In the genomic region with DNA sequence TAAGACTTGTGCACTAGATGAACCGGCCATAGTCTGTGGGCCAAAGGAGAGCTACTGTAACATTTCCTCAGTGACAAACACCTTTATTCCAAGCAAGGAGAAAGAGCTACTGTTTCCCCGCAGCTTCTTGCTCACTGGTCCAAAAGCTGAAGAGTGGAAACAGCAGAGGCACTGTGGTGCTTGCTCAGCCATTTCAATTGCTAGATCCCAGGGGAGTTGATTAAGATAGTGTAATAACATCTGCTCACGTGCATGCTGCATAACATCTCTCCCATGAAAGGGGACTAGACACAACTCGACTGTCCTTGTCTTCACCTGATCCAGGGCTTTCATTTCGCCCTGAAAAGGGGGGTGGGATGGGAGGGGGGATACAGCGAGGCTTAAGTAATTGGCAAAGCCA, we compare ENCODE assay signal across 10 mouse cellular contexts. TPM values are rescaled to one million over a fixed set of nuclear protein-coding genes. Genes with fewer than 3 reads are reported as not detected.
A peak's percentile ranks its signal among the peaks of the same experiment; 100 is the strongest.
DNase-seq lines count a peak whose midpoint lies in the region; ATAC-seq and TF ChIP-seq lines count a peak whose summit lies in the region.
"Had no signal": no experiment of that assay in that cellular context is flagged by ENCODE, and none has a peak within 500 bp of the region (broad histone marks: within the 10 kb centered on the region; RNA-seq: fewer than 3 reads in every experiment).

No protein-coding gene starts in this region.

- no peak overlapping the region for H3K9ac ChIP-seq in forebrain, embryonic 12.5 days
- H3K9ac ChIP-seq in forebrain, embryonic 16.5 days (replicated peaks; ENCODE audit: low read depth, low read length) = no peak overlapping the region
- no peak overlapping the region for H3K9ac ChIP-seq in midbrain, embryonic 11.5 days (ENCODE audit: low read length)
- H3K9ac ChIP-seq in midbrain, embryonic 16.5 days (ENCODE audit: low read depth, low read length) = no peak overlapping the region
- no peak overlapping the region for H3K9ac ChIP-seq in hindbrain, embryonic 14.5 days
- no peak overlapping the region for H3K9ac ChIP-seq in neural tube, embryonic 15.5 days (replicated peaks)

- no peak for TF ChIP-seq CTCF in cerebellum, adult 2 months (IDR thresholded peaks at IDR 0.05; ENCODE audit: borderline replicate concordance, insufficient read depth, low read depth, low read length)

- WGBS in forebrain, embryonic 12.5 days = 61% methylated on average over 6 of the region's 6 CpGs
- 43% methylated on average over 6 of the region's 6 CpGs for WGBS in forebrain, embryonic 16.5 days
- 56% methylated on average over 6 of the region's 6 CpGs for WGBS in midbrain, embryonic 11.5 days
- WGBS in midbrain, embryonic 16.5 days = 42% methylated on average over 6 of the region's 6 CpGs
- 43% methylated on average over 6 of the region's 6 CpGs for WGBS in hindbrain, embryonic 14.5 days
- 47% methylated on average over 6 of the region's 6 CpGs for WGBS in neural tube, embryonic 15.5 days
- WGBS in cerebellum, adult 2 months = 55% methylated on average over 6 of the region's 6 CpGs

- H3K4me2 ChIP-seq in forebrain, embryonic 12.5 days = peak overlapping the region; percentile 10; the same call in 1 of the 2 replicates
- no peak overlapping the region for H3K4me2 ChIP-seq in forebrain, embryonic 16.5 days (ENCODE audit: low read length)
- no peak overlapping the region for H3K4me2 ChIP-seq in midbrain, embryonic 11.5 days
- no peak overlapping the region for H3K4me2 ChIP-seq in midbrain, embryonic 16.5 days (ENCODE audit: low read length)
- peak overlapping the region; percentile 92; the same call in 1 of the 2 replicates for H3K4me2 ChIP-seq in hindbrain, embryonic 14.5 days (replicated peaks)
- H3K4me2 ChIP-seq in neural tube, embryonic 15.5 days = peak overlapping the region; percentile 98

- H3K36me3 ChIP-seq in forebrain, embryonic 12.5 days (replicated peaks) = no peaks in the 10 kb centered on the region
- H3K36me3 ChIP-seq in forebrain, embryonic 16.5 days (ENCODE audit: control insufficient read depth, insufficient read depth) = no peaks in the 10 kb centered on the region
- no peaks in the 10 kb centered on the region for H3K36me3 ChIP-seq in midbrain, embryonic 11.5 days (ENCODE audit: control insufficient read depth, insufficient read depth, low read length)
- H3K36me3 ChIP-seq in midbrain, embryonic 16.5 days (ENCODE audit: control insufficient read depth, insufficient read depth, low read length) = no peaks in the 10 kb centered on the region
- no peaks in the 10 kb centered on the region for H3K36me3 ChIP-seq in hindbrain, embryonic 14.5 days (replicated peaks; ENCODE audit: control insufficient read depth, insufficient read depth)
- H3K36me3 ChIP-seq in neural tube, embryonic 15.5 days = no peaks in the 10 kb centered on the region

- ATAC-seq in forebrain, embryonic 12.5 days (ENCODE audit: low FRiP score) = no peak
- no peak for ATAC-seq in forebrain, embryonic 16.5 days
- no peak for ATAC-seq in midbrain, embryonic 11.5 days (ENCODE audit: low FRiP score)
- ATAC-seq in midbrain, embryonic 16.5 days = no peak
- ATAC-seq in hindbrain, embryonic 14.5 days (ENCODE audit: low FRiP score) = 0 out of 2 replicates have a peak, but pooled peaks have one; percentile 19
- ATAC-seq in neural tube, embryonic 15.5 days (ENCODE audit: low FRiP score) = 0 out of 2 replicates have a peak, but pooled peaks have one; percentile 18

- H3K27ac ChIP-seq in forebrain, embryonic 12.5 days = no peak overlapping the region
- H3K27ac ChIP-seq in forebrain, embryonic 16.5 days (ENCODE audit: low read length) = no peak overlapping the region
- H3K27ac ChIP-seq in midbrain, embryonic 11.5 days (ENCODE audit: low read depth, low read length) = no peak overlapping the region
- H3K27ac ChIP-seq in midbrain, embryonic 16.5 days (ENCODE audit: low read length) = no peak overlapping the region
- H3K27ac ChIP-seq in hindbrain, embryonic 14.5 days = no peak overlapping the region
- no peak overlapping the region for H3K27ac ChIP-seq in neural tube, embryonic 15.5 days (replicated peaks)
- no peak overlapping the region for H3K27ac ChIP-seq in cerebellum, adult 2 months (ENCODE audit: insufficient read depth, low read length)

- peaks cover 16% of the 10 kb centered on the region; the same call in 1 of the 2 replicates for H3K27me3 ChIP-seq in forebrain, embryonic 12.5 days
- H3K27me3 ChIP-seq in forebrain, embryonic 16.5 days (replicated peaks; ENCODE audit: control insufficient read depth, insufficient read depth, low read length) = no peaks in the 10 kb centered on the region
- peaks cover 2% of the 10 kb centered on the region; the same call in 1 of the 2 replicates for H3K27me3 ChIP-seq in midbrain, embryonic 11.5 days (ENCODE audit: control insufficient read depth, insufficient read depth, low read length)
- no peaks in the 10 kb centered on the region for H3K27me3 ChIP-seq in midbrain, embryonic 16.5 days (ENCODE audit: control insufficient read depth, insufficient read depth, low read depth, low read length)
- peaks cover 3% of the 10 kb centered on the region; the same call in 1 of the 2 replicates for H3K27me3 ChIP-seq in hindbrain, embryonic 14.5 days (ENCODE audit: control insufficient read depth, insufficient read depth, low read length)
- peaks cover 7% of the 10 kb centered on the region; the same call in 1 of the 2 replicates for H3K27me3 ChIP-seq in neural tube, embryonic 15.5 days (replicated peaks)
- H3K27me3 ChIP-seq in cerebellum, adult 2 months (ENCODE audit: control insufficient read depth, insufficient read depth, low read length) = no peaks in the 10 kb centered on the region; the same call in 1 of the 2 replicates

- no peaks in the 10 kb centered on the region for H3K9me3 ChIP-seq in forebrain, embryonic 12.5 days
- no peaks in the 10 kb centered on the region for H3K9me3 ChIP-seq in forebrain, embryonic 16.5 days (ENCODE audit: control insufficient read depth, low read length)
- H3K9me3 ChIP-seq in midbrain, embryonic 11.5 days (ENCODE audit: control insufficient read depth, low read length) = no peaks in the 10 kb centered on the region
- H3K9me3 ChIP-seq in midbrain, embryonic 16.5 days (replicated peaks; ENCODE audit: control insufficient read depth, low read length, poor library complexity, severe bottlenecking) = no peaks in the 10 kb centered on the region
- no peaks in the 10 kb centered on the region for H3K9me3 ChIP-seq in hindbrain, embryonic 14.5 days (ENCODE audit: control insufficient read depth, low read length)
- H3K9me3 ChIP-seq in neural tube, embryonic 15.5 days (replicated peaks) = no peaks in the 10 kb centered on the region
- H3K9me3 ChIP-seq: megakaryocyte, embryonic 14.5 days had no signal

- DNase-seq in midbrain, embryonic 11.5 days (ENCODE audit: low spot score, missing footprints) = peak; percentile 79
- DNase-seq in hindbrain, embryonic 14.5 days (ENCODE audit: low spot score) = no peak
- no peak for DNase-seq in spleen, postnatal 14 days (ENCODE audit: low spot score in 2 of 2)
- no peak for DNase-seq in cerebellum, adult 2 months
- DNase-seq: right cerebral cortex, postnatal 4 days had no signal

- H3K4me3 ChIP-seq in forebrain, embryonic 12.5 days (replicated peaks) = no peak overlapping the region
- H3K4me3 ChIP-seq in forebrain, embryonic 16.5 days (replicated peaks; ENCODE audit: low read length) = no peak overlapping the region
- H3K4me3 ChIP-seq in midbrain, embryonic 11.5 days (ENCODE audit: low read depth, low read length) = no peak overlapping the region
- H3K4me3 ChIP-seq in midbrain, embryonic 16.5 days (ENCODE audit: low read depth, low read length) = no peak overlapping the region
- no peak overlapping the region for H3K4me3 ChIP-seq in hindbrain, embryonic 14.5 days (replicated peaks; ENCODE audit: low read length)
- no peak overlapping the region for H3K4me3 ChIP-seq in neural tube, embryonic 15.5 days (replicated peaks)
- no peak overlapping the region for H3K4me3 ChIP-seq in cerebellum, adult 2 months (replicated peaks; ENCODE audit: insufficient read depth, low read depth, low read length)
- H3K4me3 ChIP-seq: megakaryocyte, embryonic 14.5 days had no signal

- H3K4me1 ChIP-seq in forebrain, embryonic 12.5 days = peaks cover 20% of the 10 kb centered on the region
- peaks cover 13% of the 10 kb centered on the region for H3K4me1 ChIP-seq in forebrain, embryonic 16.5 days (replicated peaks; ENCODE audit: control insufficient read depth, insufficient read depth, low read length)
- peaks cover 12% of the 10 kb centered on the region for H3K4me1 ChIP-seq in midbrain, embryonic 11.5 days (ENCODE audit: control insufficient read depth, insufficient read depth, low read length)
- H3K4me1 ChIP-seq in midbrain, embryonic 16.5 days (ENCODE audit: control insufficient read depth, insufficient read depth, low read length) = peaks cover 7% of the 10 kb centered on the region; the same call in 1 of the 2 replicates
- H3K4me1 ChIP-seq in hindbrain, embryonic 14.5 days (replicated peaks; ENCODE audit: control insufficient read depth, insufficient read depth, low read length) = peaks cover 25% of the 10 kb centered on the region
- peaks cover 40% of the 10 kb centered on the region for H3K4me1 ChIP-seq in neural tube, embryonic 15.5 days
- H3K4me1 ChIP-seq in cerebellum, adult 2 months (ENCODE audit: control insufficient read depth, insufficient read depth, low read length) = no peaks in the 10 kb centered on the region

- no peak for TF ChIP-seq POLR2A in cerebellum, adult 2 months (IDR thresholded peaks at IDR 0.05; ENCODE audit: borderline replicate concordance, insufficient read depth, low read length)

RNA-seq across cellular contexts. Expression of a gene that starts 41.7 kb away (rescaled TPM):
- polyA plus RNA-seq in forebrain, embryonic 12.5 days (2016; fragmentation: Nextera tagmentation; extraction: Ambion mirVana) = 10.2 and 11.4 TPM in 2 replicates
- 8.8 TPM in 2 replicates for polyA plus RNA-seq in forebrain, embryonic 16.5 days (2015; fragmentation: Nextera tagmentation; extraction: Ambion mirVana)
- polyA plus RNA-seq in midbrain, embryonic 11.5 days (2014; fragmentation: Nextera tagmentation; extraction: Ambion mirVana) = 4.9 and 5.0 TPM in 2 replicates
- polyA plus RNA-seq in midbrain, embryonic 16.5 days (2015; fragmentation: Nextera tagmentation; extraction: Ambion mirVana) = 5.3 TPM in 2 replicates
- 6.0 and 6.8 TPM in 2 replicates for polyA plus RNA-seq in hindbrain, embryonic 14.5 days (2014; fragmentation: Nextera tagmentation; extraction: Ambion mirVana)
- 7.6 and 11.1 TPM in 2 replicates for polyA plus RNA-seq in neural tube, embryonic 15.5 days (2015; fragmentation: Nextera tagmentation; extraction: Ambion mirVana)
- 29.2 and 34.2 TPM in 2 replicates for polyA plus RNA-seq in cerebellum, adult 2 months (2012; rRNA removed)

Comparison
In these comparisons a context has a peak if more than half of its experiments do, and no peak if none do; other contexts are left out.
1. H3K4me2 ChIP-seq: peak in forebrain, embryonic 12.5 days (single experiment), hindbrain, embryonic 14.5 days (single experiment) and neural tube, embryonic 15.5 days (single experiment); none in forebrain, embryonic 16.5 days (single experiment), midbrain, embryonic 11.5 days (single experiment) and midbrain, embryonic 16.5 days (single experiment).
2. ATAC-seq: peak in hindbrain, embryonic 14.5 days (single experiment) and neural tube, embryonic 15.5 days (single experiment); none in forebrain, embryonic 12.5 days (single experiment), forebrain, embryonic 16.5 days (single experiment), midbrain, embryonic 11.5 days (single experiment) and midbrain, embryonic 16.5 days (single experiment).